Mouse (Mus musculus): ENCODE results near the gene Rtp4. TPM values are rescaled to one million over a fixed set of nuclear protein-coding genes. Genes with fewer than 3 reads are reported as not detected.

Gene Rtp4
- polyA plus RNA-seq, 1 experiment, result 315 TPM

- Histone ChIP-seq H3K4me3 (ENCODE audit: insufficient read depth, low read length) (no peak overlapping the region), H3K4me1 (ENCODE audit: control insufficient read depth, insufficient read depth, low read length) (peaks cover 13% of the 10 kb centered on the region), H3K27ac (ENCODE audit: insufficient read depth, low read depth, low read length) (no peak overlapping the region)
- no peak for TF ChIP-seq POLR2A (IDR thresholded peaks at IDR 0.05; ENCODE audit: borderline replicate concordance, low read depth, low read length)
- no peak for TF ChIP-seq CTCF (IDR thresholded peaks at IDR 0.05; ENCODE audit: low read depth, low read length)
Measured at GRCm38 (mm10) chr16:23522081-23522480, 2.0 kb downstream of the Rtp4 start.

DNA sequence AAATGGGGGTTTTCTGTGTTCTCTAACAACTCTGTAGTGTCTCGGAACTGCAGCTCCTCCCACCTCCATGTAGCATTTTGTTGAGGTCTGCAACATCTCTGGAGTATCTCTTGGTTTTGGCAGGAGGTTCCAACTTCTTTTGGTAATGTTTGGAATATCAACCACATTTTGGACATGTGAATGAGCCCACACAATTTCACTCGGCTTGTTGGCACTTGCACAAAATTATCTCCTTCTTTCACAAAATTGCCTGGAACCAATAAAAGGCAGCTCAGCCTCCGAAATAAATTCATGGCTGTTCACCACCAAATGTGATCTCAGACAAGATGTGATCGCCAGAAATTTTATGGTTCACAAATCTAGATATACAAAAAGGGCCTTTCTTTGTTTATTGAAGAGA, 9.1 kb downstream of the Rtp4 start:
- Histone ChIP-seq H3K4me3 (ENCODE audit: insufficient read depth, low read length) (no peak overlapping the region), H3K4me1 (ENCODE audit: control insufficient read depth, insufficient read depth, low read length) (no peaks in the 10 kb centered on the region), H3K27ac (ENCODE audit: insufficient read depth, low read depth, low read length) (no peak overlapping the region)
- TF ChIP-seq CTCF (IDR thresholded peaks at IDR 0.05; ENCODE audit: low read depth, low read length), result no peak

GRCm38 (mm10) chr16:23533707-23534106, 13.6 kb downstream of the Rtp4 start:
- TF ChIP-seq CTCF (IDR thresholded peaks at IDR 0.05; ENCODE audit: low read depth, low read length), result no peak
- H3K4me1 ChIP-seq (ENCODE audit: control insufficient read depth, insufficient read depth, low read length), result no peaks in the 10 kb centered on the region
- H3K4me3 ChIP-seq (ENCODE audit: insufficient read depth, low read length), result no peak overlapping the region
- H3K27ac ChIP-seq (ENCODE audit: insufficient read depth, low read depth, low read length), result no peak overlapping the region

DNA sequence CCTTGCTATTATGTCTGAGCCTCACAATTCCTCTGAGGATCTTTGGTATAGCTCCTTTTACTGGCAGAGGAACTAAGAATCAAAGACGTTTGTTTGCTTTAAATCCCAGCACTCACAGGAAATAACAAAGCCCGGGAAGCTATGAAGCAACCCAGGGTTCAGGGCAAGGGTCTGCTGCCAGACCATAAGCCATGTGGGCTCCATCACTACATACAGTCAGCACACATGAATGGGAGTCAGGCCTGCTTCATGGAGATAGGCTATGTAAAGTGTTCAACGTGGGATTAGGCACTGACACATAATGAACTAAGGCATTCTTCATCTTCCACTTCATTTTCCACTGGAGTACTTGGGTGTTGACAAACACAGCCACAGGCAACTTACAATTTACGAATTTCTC, 21.0 kb downstream of the Rtp4 start:
- H3K27ac ChIP-seq (ENCODE audit: insufficient read depth, low read depth, low read length), result no peak overlapping the region
- H3K4me3 ChIP-seq (ENCODE audit: insufficient read depth, low read length), result no peak overlapping the region
- H3K4me1 ChIP-seq (ENCODE audit: control insufficient read depth, insufficient read depth, low read length), result 0 out of 2 replicates have a peak, but pooled peaks cover 2% of the 10 kb centered on the region
- TF ChIP-seq CTCF (IDR thresholded peaks at IDR 0.05; ENCODE audit: low read depth, low read length) (no peak), POLR2A (IDR thresholded peaks at IDR 0.05; ENCODE audit: borderline replicate concordance, low read depth, low read length) (no peak)

DNA sequence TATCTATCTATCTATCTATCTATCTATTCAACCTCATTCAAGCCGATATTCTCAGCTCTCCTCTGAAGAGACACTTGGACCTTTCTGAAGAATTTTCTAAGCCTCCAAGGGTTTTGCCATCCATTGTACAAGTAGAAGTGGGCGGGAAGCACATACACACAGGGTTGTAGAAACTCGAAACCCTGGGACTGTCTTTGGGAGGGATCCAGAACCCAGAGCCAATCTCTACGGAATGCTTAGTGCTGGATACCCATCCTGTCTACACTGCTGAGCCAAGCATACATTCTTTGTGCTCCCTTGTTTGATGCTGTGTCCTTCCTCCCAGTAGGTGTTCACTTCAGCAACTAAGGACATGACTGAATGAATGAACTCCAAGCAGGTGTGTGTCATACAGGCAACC, 22.8 kb downstream of the Rtp4 start:
- Histone ChIP-seq H3K27ac (ENCODE audit: insufficient read depth, low read depth, low read length) (no peak overlapping the region), H3K4me1 (ENCODE audit: control insufficient read depth, insufficient read depth, low read length) (0 out of 2 replicates have a peak, but pooled peaks cover 2% of the 10 kb centered on the region), H3K4me3 (ENCODE audit: insufficient read depth, low read length) (no peak overlapping the region)
- TF ChIP-seq POLR2A (IDR thresholded peaks at IDR 0.05; ENCODE audit: borderline replicate concordance, low read depth, low read length) (no peak), CTCF (IDR thresholded peaks at IDR 0.05; ENCODE audit: low read depth, low read length) (no peak)

DNA sequence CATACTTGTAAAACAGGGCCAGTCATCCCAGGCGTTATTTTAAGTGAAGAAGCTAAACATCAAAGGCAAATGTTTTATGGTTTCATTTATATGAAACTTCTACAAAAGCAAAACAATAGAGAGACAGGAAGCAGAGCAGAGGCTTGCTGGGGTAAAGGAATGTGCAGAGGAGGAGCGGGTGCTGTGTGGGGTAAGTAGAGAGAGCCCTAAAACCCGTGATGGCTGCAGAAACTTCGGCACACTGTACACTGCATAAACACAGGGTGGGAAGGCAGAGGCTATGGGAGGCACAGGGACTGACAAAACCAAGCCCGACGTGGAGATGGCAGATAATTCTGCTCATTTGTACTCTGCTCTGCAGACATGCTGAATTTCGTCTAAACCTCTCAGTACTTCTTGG, 24.3 kb downstream of the Rtp4 start:
- Histone ChIP-seq H3K4me1 (ENCODE audit: control insufficient read depth, insufficient read depth, low read length) (0 out of 2 replicates have a peak, but pooled peaks cover 2% of the 10 kb centered on the region), H3K27ac (ENCODE audit: insufficient read depth, low read depth, low read length) (no peak overlapping the region), H3K4me3 (ENCODE audit: insufficient read depth, low read length) (no peak overlapping the region)
- no peak for TF ChIP-seq CTCF (IDR thresholded peaks at IDR 0.05; ENCODE audit: low read depth, low read length)
- TF ChIP-seq POLR2A (IDR thresholded peaks at IDR 0.05; ENCODE audit: borderline replicate concordance, low read depth, low read length), result no peak

DNA sequence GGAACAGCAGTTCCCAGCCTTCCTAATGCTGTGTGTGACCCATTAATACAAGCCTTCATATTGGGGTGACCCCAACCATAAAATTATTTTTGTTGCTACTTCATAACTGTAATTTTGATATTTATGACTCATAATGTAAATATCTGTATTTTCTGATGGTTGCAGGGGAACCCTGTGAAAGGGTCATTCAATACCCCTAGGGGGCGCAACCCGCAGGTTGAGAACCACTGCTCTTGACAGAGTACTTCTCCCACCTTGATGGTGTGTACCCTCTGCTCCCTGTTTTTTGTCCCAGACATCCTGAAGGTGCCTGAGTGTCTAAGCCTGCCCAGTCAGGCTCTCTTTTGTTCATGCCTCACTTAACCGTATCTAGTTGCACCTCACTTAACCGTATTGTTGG, 27.7 kb downstream of the Rtp4 start:
- TF ChIP-seq POLR2A (IDR thresholded peaks at IDR 0.05; ENCODE audit: borderline replicate concordance, low read depth, low read length) (no peak), CTCF (IDR thresholded peaks at IDR 0.05; ENCODE audit: low read depth, low read length) (peak; percentile 38)
- Histone ChIP-seq H3K27ac (ENCODE audit: insufficient read depth, low read depth, low read length) (no peak overlapping the region), H3K4me1 (ENCODE audit: control insufficient read depth, insufficient read depth, low read length) (0 out of 2 replicates have a peak, but pooled peaks cover 2% of the 10 kb centered on the region), H3K4me3 (ENCODE audit: insufficient read depth, low read length) (no peak overlapping the region)

- Histone ChIP-seq H3K4me3 (ENCODE audit: insufficient read depth, low read length) (no peak overlapping the region), H3K27ac (ENCODE audit: insufficient read depth, low read depth, low read length) (no peak overlapping the region), H3K4me1 (ENCODE audit: control insufficient read depth, insufficient read depth, low read length) (0 out of 2 replicates have a peak, but pooled peaks cover 5% of the 10 kb centered on the region)
- TF ChIP-seq POLR2A (IDR thresholded peaks at IDR 0.05; ENCODE audit: borderline replicate concordance, low read depth, low read length), result no peak
- TF ChIP-seq CTCF (IDR thresholded peaks at IDR 0.05; ENCODE audit: low read depth, low read length), result peak; percentile 84
Measured at GRCm38 (mm10) chr16:23550346-23550980, 30.4 kb downstream of the Rtp4 start.

DNA sequence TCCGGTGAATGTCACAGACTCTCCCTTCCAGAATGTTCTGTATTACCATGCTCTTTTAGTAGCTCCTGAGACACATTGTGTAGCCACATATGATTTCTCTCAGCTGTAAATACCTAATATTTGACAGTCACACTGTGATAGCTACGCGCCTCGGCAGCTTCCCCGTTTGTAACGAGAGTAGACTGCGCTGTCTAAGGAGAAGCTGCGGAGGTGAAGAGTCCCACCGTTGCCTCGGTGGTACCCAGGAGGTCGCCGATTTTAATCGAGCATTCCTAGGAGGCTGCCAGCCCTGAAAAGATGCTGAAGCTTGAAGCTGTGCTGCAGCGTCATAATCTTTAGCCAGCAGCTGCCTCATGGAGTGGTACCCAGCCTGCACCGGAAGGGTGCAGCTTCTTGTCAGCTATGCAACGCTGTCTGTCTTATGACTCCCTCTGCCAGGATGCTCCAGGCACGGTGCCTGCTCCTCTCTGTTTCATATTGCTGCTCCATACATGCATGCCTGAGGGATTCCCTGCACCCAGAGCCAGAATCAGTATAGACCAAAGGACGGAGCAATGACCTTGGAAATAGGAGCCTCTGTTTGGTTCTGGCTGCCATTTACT, 31.0 kb downstream of the Rtp4 start:
- H3K4me3 ChIP-seq (ENCODE audit: insufficient read depth, low read length), result no peak overlapping the region
- TF ChIP-seq POLR2A (IDR thresholded peaks at IDR 0.05; ENCODE audit: borderline replicate concordance, low read depth, low read length) (no peak), CTCF (IDR thresholded peaks at IDR 0.05; ENCODE audit: low read depth, low read length) (no peak)
- 0 out of 2 replicates have a peak, but pooled peaks cover 3% of the 10 kb centered on the region for H3K4me1 ChIP-seq (ENCODE audit: control insufficient read depth, insufficient read depth, low read length)
- H3K27ac ChIP-seq (ENCODE audit: insufficient read depth, low read depth, low read length), result no peak overlapping the region

GRCm38 (mm10) chr16:23554673-23555072, 34.6 kb downstream of the Rtp4 start:
- TF ChIP-seq POLR2A (IDR thresholded peaks at IDR 0.05; ENCODE audit: borderline replicate concordance, low read depth, low read length) (no peak), CTCF (IDR thresholded peaks at IDR 0.05; ENCODE audit: low read depth, low read length) (no peak)
- H3K4me1 ChIP-seq (ENCODE audit: control insufficient read depth, insufficient read depth, low read length), result peaks cover 9% of the 10 kb centered on the region
- no peak overlapping the region for H3K27ac ChIP-seq (ENCODE audit: insufficient read depth, low read depth, low read length)
- no peak overlapping the region for H3K4me3 ChIP-seq (ENCODE audit: insufficient read depth, low read length)
